Mouse (Mus musculus) layer of hippocampus, adult 6 months (tissue): ENCODE data around the gene Pak1ip1. TPM values are rescaled to one million over a fixed set of nuclear protein-coding genes. Genes with fewer than 3 reads are reported as not detected.

ENCODE experiments used
- long read RNA-seq, 2 experiments: library from polyadenylated mRNA; unstranded; transcript quantifications; one replicate each; pipeline ENCODE4 v2.0.0; 2019 to 2020
- polyA plus RNA-seq: library from polyadenylated mRNA; unstranded; fragments of <200 nt; fragmentation: Nextera tagmentation; gene quantifications from 2 replicates; pipeline ENCODE4 v1.2.3, GENCODE M21; 2021

Gene Pak1ip1
- polyA plus RNA-seq = 58.7 and 66.1 TPM in 2 replicates
- long read RNA-seq, experiment 1, transcript Pak1ip1-201 (10 exons, 1,722 nt) = major isoform, 103 of 119 reads
- long read RNA-seq, experiment 1, partial matches to known transcripts = 15 of 119 reads
- long read RNA-seq, experiment 1, other reads (novel, unspliced or antisense) = 1 of 119 reads
- long read RNA-seq, experiment 2, transcript Pak1ip1-201 (10 exons, 1,722 nt) = major isoform, 259 of 272 reads
- long read RNA-seq, experiment 2, partial matches to known transcripts = 3 of 272 reads
- long read RNA-seq, experiment 2, other reads (novel, unspliced or antisense) = 10 of 272 reads

GRCm38 (mm10) chr13:41000926-41001639 lies at the start of gene Pak1ip1:
Gene Pak1ip1 (plus strand): TSS chr13:41001023.

GRCm38 (mm10) chr13:41015829-41016634 lies 15.2 kb downstream of the Pak1ip1 start, which contains the start of gene Tmem14c:
Gene Tmem14c (plus strand): TSS chr13:41016292.

Other genes with a start within 250 kb of the Pak1ip1 start
- gene Gcnt2, start 141.3 kb upstream of the Pak1ip1 start, polyA plus RNA-seq = 5.8 and 5.9 TPM in 2 replicates
- gene Tmem14c, start 15.3 kb downstream of the Pak1ip1 start, polyA plus RNA-seq = 115 and 118 TPM in 2 replicates
- gene Mak, start 78.7 kb downstream of the Pak1ip1 start, polyA plus RNA-seq = 0.84 and 1.0 TPM in 2 replicates
- not detected in 2 replicates for gene Gcm2, start 110.0 kb downstream of the Pak1ip1 start, polyA plus RNA-seq
- gene Sycp2l, start 113.3 kb downstream of the Pak1ip1 start, polyA plus RNA-seq = not detected in 2 replicates
- gene Elovl2, start 219.4 kb downstream of the Pak1ip1 start, polyA plus RNA-seq = 14.4 and 16.0 TPM in 2 replicates
- gene Smim13, start 248.8 kb downstream of the Pak1ip1 start, polyA plus RNA-seq = 24.9 and 25.6 TPM in 2 replicates